Mouse (Mus musculus) myocyte (in vitro differentiated cells): Measurements from ENCODE around the gene Tnfrsf1a. TPM values are rescaled to one million over a fixed set of nuclear protein-coding genes. Genes with fewer than 3 reads are reported as not detected.
A peak's percentile ranks its signal among the peaks of the same experiment; 100 is the strongest.

Source experiments
- H3K27me3 ChIP-seq: one replicate; pipeline ENCODE4 v1.6.1; 2011; ENCODE audit not compliant: control insufficient read depth, insufficient read depth, insufficient read length
- H3K36me3 ChIP-seq: one replicate; pipeline ENCODE4 v1.6.1; 2011; ENCODE audit not compliant: control insufficient read depth, insufficient read depth
- H3K4me2 ChIP-seq: one replicate; pipeline ENCODE4 v1.6.1; 2011; ENCODE audit warnings: low read depth, control low read depth
- H3K4me3 ChIP-seq: one replicate; pipeline ENCODE4 v1.5.1; 2011; ENCODE audit warnings: mild to moderate bottlenecking, control low read depth, moderate library complexity
- H3K79me2 ChIP-seq: one replicate; pipeline ENCODE4 v1.6.1; 2011; ENCODE audit not compliant: control insufficient read depth, insufficient read depth
- H3ac ChIP-seq: one replicate; pipeline ENCODE4 v1.6.1; 2011; ENCODE audit not compliant: control insufficient read depth, insufficient read length
- CEBPB ChIP-seq: IDR thresholded peaks from 2 replicates; pipeline ENCODE4 v1.6.1; 2011; ENCODE audit warnings: mild to moderate bottlenecking, moderate library complexity; ENCODE audit not compliant: poor library complexity, insufficient read depth, severe bottlenecking
- E2F4 ChIP-seq: IDR thresholded peaks from one replicate; pipeline ENCODE4 v1.6.1; 2011; ENCODE audit warnings: mild to moderate bottlenecking, control low read depth, moderate library complexity; ENCODE audit not compliant: insufficient read depth
- MAX ChIP-seq: IDR thresholded peaks from one replicate; pipeline ENCODE4 v1.6.1; 2011; ENCODE audit warnings: low read depth, mild to moderate bottlenecking, control low read depth
- MYOD1 ChIP-seq, 3 experiments: IDR thresholded peaks; one replicate each; pipeline ENCODE4 v1.6.1; 2011; ENCODE audit warnings: control low read depth in 2 of 3, low read depth in 2 of 3, mild to moderate bottlenecking in 2 of 3, moderate library complexity in 1 of 3; ENCODE audit not compliant: insufficient read length in 2 of 3, control insufficient read depth in 1 of 3
- MYOG ChIP-seq, 3 experiments: IDR thresholded peaks; one replicate each; pipeline ENCODE4 v1.6.1; 2011; ENCODE audit warnings: control low read depth in 2 of 3, low read depth in 2 of 3, mild to moderate bottlenecking in 2 of 3; ENCODE audit not compliant: insufficient read length in 2 of 3, control insufficient read depth in 1 of 3, insufficient read depth in 1 of 3
- POLR2A ChIP-seq: IDR thresholded peaks from one replicate; pipeline ENCODE4 v1.6.1; 2011; ENCODE audit warnings: low read depth, mild to moderate bottlenecking, control low read depth, moderate library complexity; ENCODE audit not compliant: insufficient read length
- POLR2AphosphoS2 ChIP-seq: IDR thresholded peaks from one replicate; pipeline ENCODE4 v1.6.1; 2011; ENCODE audit warnings: low read depth, control low read depth; ENCODE audit not compliant: insufficient read length
- REST ChIP-seq: IDR thresholded peaks from one replicate; pipeline ENCODE4 v1.6.1; 2011; ENCODE audit warnings: mild to moderate bottlenecking, control low read depth, moderate library complexity; ENCODE audit not compliant: insufficient read depth, insufficient read length
- SRF ChIP-seq: IDR thresholded peaks from one replicate; pipeline ENCODE4 v1.6.1; 2011; ENCODE audit warnings: low read depth; ENCODE audit not compliant: control insufficient read depth, insufficient read length
- TCF12 ChIP-seq: IDR thresholded peaks from one replicate; pipeline ENCODE4 v1.6.1; 2011; ENCODE audit warnings: mild to moderate bottlenecking, control low read depth; ENCODE audit not compliant: poor library complexity, insufficient read depth, severe bottlenecking
- TCF3 ChIP-seq: IDR thresholded peaks from one replicate; pipeline ENCODE4 v1.6.1; 2011; ENCODE audit warnings: low read depth, control low read depth; ENCODE audit not compliant: insufficient read length
- USF1 ChIP-seq: IDR thresholded peaks from one replicate; pipeline ENCODE4 v1.6.1; 2011; ENCODE audit warnings: low read depth, mild to moderate bottlenecking, control low read depth, moderate library complexity
- polyA plus RNA-seq: library from polyadenylated mRNA; unstranded; fragments of >200 nt; fragmentation: generic; extraction: Trizol; gene quantifications from one replicate; pipeline ENCODE4 v1.2.1, GENCODE M21; 2012; ENCODE audit warnings: missing spikeins

The Tnfrsf1a gene
- polyA plus RNA-seq, 1 experiment: 84.5 TPM

DNA sequence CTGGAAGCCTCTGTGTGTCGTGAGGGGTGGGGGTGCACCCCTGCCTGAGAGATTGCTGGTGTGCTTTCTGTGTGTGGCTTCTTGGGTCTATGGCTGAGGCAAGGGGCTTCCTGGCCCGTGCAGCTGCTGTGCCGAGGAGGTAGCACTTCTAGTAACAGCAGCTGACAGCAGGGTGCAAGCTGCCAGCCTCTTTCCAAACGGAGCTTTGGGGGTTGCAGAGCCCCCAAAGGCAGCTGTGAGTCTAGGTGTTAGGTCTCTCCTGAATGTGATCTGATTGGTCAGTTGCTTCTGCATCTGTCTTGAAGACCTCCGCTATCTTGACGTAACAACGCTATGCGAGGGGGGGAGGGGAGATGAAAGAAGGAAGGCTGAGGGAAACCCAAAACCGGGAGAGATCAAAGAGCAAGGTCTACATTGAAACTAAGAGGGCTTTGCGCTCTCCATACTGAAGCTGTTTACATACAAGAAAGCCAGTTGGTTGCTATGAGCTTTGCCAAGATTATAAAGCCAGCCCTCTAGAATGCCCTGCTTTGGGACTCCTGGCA is 6.1 kb downstream of the Tnfrsf1a start:
- TF ChIP-seq TCF3 (no peak), MYOG (IDR thresholded peaks at IDR 0.05; ENCODE audit: control insufficient read depth in 1 of 3, insufficient read depth in 1 of 3, insufficient read length in 2 of 3, low read depth in 2 of 3) (peak in 2 of 3 experiments; percentile 41 to 87), MYOD1 (IDR thresholded peaks at IDR 0.05; ENCODE audit: control insufficient read depth in 1 of 3, insufficient read length in 2 of 3, low read depth in 2 of 3) (peak in 2 of 3 experiments; percentile 60 to 69), CEBPB (no peak)
- no peaks in the 10 kb centered on the region for H3K27me3 ChIP-seq
- peaks cover 61% of the 10 kb centered on the region for H3K79me2 ChIP-seq
- H3K4me2 ChIP-seq: peak overlapping the region; percentile 77
- H3K4me3 ChIP-seq: peak overlapping the region; percentile 1
- no peak overlapping the region for H3ac ChIP-seq
- peaks cover 5% of the 10 kb centered on the region for H3K36me3 ChIP-seq

- Histone ChIP-seq H3K27me3 (no peaks in the 10 kb centered on the region), H3K79me2 (peaks cover 52% of the 10 kb centered on the region), H3K4me2 (no peak overlapping the region), H3K36me3 (peaks cover 9% of the 10 kb centered on the region), H3ac (no peak overlapping the region), H3K4me3 (no peak overlapping the region)
- TF ChIP-seq USF1: no peak
- no peak for TF ChIP-seq POLR2A
- TF ChIP-seq MYOG (IDR thresholded peaks at IDR 0.05; ENCODE audit: control insufficient read depth in 1 of 3, insufficient read depth in 1 of 3, insufficient read length in 2 of 3, low read depth in 2 of 3): no peak
- TF ChIP-seq MYOD1 (IDR thresholded peaks at IDR 0.05; ENCODE audit: control insufficient read depth in 1 of 3, insufficient read length in 2 of 3, low read depth in 2 of 3): no peak
- no peak for TF ChIP-seq SRF
Observed at GRCm38 (mm10) chr6:125356264-125356663, 7.1 kb downstream of the Tnfrsf1a start.

- Histone ChIP-seq H3K27me3 (no peaks in the 10 kb centered on the region), H3K4me3 (no peak overlapping the region), H3ac (no peak overlapping the region), H3K36me3 (peaks cover 9% of the 10 kb centered on the region), H3K79me2 (peaks cover 42% of the 10 kb centered on the region), H3K4me2 (no peak overlapping the region)
- TF ChIP-seq TCF12 (no peak), E2F4 (no peak), SRF (no peak), MAX (no peak), POLR2AphosphoS2 (no peak), MYOD1 (IDR thresholded peaks at IDR 0.05; ENCODE audit: control insufficient read depth in 1 of 3, insufficient read length in 2 of 3, low read depth in 2 of 3) (no peak), MYOG (IDR thresholded peaks at IDR 0.05; ENCODE audit: control insufficient read depth in 1 of 3, insufficient read depth in 1 of 3, insufficient read length in 2 of 3, low read depth in 2 of 3) (no peak), CEBPB (no peak), TCF3 (no peak), USF1 (no peak), POLR2A (no peak), REST (no peak)
Observed at GRCm38 (mm10) chr6:125357334-125357733, 8.2 kb downstream of the Tnfrsf1a start.

- Histone ChIP-seq H3K79me2 (peaks cover 18% of the 10 kb centered on the region), H3K36me3 (peaks cover 9% of the 10 kb centered on the region), H3K4me2 (no peak overlapping the region), H3K27me3 (no peaks in the 10 kb centered on the region), H3ac (no peak overlapping the region), H3K4me3 (no peak overlapping the region)
- TF ChIP-seq MAX (no peak), REST (no peak), TCF3 (no peak), TCF12 (no peak), POLR2A (no peak)
Observed at GRCm38 (mm10) chr6:125359999-125360398, 10.8 kb downstream of the Tnfrsf1a start.

DNA sequence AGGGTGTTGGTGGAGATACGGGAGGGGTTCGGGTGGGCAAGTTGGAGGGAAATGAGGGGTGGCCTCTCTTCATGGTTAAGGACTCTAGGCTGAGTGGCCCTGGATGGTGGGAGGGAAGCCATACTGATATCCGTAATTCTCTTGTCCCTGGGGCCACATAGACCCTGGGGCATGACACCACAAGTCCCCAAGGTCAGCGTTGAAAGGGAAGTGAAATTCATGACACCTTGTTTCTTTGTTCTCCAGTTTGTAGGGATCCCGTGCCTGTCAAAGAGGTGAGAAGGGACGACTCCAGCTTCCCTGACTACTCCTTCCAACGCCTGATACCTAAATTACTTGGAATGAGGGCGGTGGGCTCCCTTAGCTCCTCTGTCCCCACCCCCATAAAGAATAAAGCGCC is 11.7 kb downstream of the Tnfrsf1a start:
- TF ChIP-seq E2F4: no peak
- no peak for TF ChIP-seq CEBPB
- no peak for TF ChIP-seq SRF
- TF ChIP-seq USF1: no peak
- no peak for TF ChIP-seq REST
- TF ChIP-seq MAX: no peak
- TF ChIP-seq TCF12: no peak
- no peak for TF ChIP-seq POLR2AphosphoS2
- TF ChIP-seq TCF3: no peak
- H3ac ChIP-seq: no peak overlapping the region

More for the DNA sequence above, 11.7 kb downstream of the Tnfrsf1a start:
- Histone ChIP-seq H3K4me3 (no peak overlapping the region), H3K36me3 (peaks cover 9% of the 10 kb centered on the region), H3K27me3 (no peaks in the 10 kb centered on the region), H3K79me2 (peaks cover 10% of the 10 kb centered on the region), H3K4me2 (no peak overlapping the region)
